Mouse (Mus musculus): ENCODE measurements around the gene Lgals3bp.

The Lgals3bp gene

DNA sequence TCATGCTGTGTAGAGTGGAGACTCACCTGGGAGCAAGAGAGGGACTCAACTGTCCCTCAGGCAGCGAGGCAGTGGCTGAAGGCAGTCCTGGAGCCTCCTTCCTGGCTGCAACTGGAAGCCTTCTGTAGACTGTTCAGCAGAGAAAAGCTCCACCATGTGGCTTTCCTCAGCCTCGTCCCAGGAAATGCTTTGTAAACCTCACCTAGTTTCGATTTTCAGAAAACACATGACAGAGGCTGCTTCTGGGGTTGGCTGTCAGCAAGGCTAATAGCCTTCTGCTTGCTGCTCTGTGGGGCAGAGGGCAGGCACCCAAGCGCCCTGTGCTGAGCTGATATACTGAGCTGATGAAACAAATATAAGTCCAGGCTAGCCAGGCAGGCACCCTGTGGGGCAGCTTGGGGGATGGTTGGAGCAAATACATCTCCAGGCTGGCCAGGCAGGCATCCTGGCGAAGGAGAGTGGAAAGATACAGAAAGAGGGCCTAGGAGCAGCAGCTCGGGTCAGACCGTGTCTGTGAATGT is at the start of gene Lgals3bp:
TSS of gene Lgals3bp (minus strand) at position 333 of the 521 bp plus-strand sequence.
- peak; percentile 73 to 79 for DNase-seq

DNA sequence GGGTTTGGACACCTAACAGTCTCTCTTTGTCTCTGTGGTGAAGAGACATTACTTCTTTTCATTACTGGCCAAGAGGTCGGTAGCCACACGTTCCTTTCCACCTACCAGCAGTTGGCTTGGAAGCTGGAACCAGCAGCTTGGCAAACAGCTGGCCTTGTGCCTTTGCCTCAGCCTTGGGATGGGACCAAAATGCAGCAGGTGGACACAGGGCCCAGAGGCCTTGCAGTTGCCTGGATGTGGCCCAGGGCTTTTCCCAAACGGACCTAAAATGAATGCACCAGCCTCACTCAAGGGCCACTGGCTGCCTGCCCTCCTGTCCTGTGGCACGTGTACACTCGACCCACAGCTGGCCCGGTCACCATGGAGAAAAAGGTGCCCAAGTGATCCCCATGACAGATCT is 49.3 kb upstream of the Lgals3bp start:
- DNase-seq, result peak in 1 of 2 experiments; percentile 50

GRCm38 (mm10) chr11:118448385-118448784 is 46.5 kb upstream of the Lgals3bp start:
- DNase-seq, result no peak

GRCm38 (mm10) chr11:118447346-118447745 is 45.5 kb upstream of the Lgals3bp start:
- no peak for DNase-seq

GRCm38 (mm10) chr11:118445843-118446242 is 44.0 kb upstream of the Lgals3bp start:
- peak in 1 of 2 experiments; percentile 47 for DNase-seq

DNA sequence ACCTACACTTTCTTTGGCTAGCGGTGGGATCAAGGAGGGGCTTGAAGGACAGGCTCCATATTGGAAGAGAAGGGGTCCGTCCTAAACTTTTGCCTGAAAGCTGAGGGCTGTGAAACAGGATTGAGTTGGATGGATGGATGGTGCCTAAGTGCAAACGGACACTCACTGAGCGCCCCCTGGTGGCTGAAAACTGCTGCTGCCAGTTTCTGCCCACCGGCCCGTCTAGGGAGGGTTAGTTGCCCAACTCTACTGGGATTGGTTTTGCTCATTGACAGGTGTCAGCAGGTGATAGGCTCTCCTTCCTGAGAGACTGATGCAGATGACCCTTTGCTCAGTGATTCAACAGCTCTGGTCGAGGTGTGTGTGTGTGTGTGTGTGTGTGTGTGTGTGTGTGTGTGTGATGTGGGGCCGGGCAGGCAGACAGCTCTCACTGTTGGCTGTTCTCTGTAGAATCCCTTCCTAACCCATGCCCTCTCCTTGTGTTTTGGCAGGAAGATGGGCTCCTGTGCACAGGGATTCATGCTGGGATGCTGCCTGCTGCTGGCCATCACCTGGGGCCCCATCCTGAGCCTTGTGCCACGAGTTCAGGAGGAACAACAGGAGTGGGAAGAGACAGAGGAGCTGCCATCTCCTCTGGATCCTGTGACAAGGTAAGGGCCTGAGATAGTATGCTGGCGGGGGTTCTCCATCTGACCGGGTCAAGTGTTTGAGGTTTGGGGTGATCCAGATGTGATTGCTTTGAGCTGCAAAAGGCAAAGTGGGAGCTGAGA is 41.5 kb upstream of the Lgals3bp start:
- DNase-seq, result peak; percentile 63 to 68

GRCm38 (mm10) chr11:118442691-118443090 is 40.8 kb upstream of the Lgals3bp start:
- DNase-seq, result no peak

DNA sequence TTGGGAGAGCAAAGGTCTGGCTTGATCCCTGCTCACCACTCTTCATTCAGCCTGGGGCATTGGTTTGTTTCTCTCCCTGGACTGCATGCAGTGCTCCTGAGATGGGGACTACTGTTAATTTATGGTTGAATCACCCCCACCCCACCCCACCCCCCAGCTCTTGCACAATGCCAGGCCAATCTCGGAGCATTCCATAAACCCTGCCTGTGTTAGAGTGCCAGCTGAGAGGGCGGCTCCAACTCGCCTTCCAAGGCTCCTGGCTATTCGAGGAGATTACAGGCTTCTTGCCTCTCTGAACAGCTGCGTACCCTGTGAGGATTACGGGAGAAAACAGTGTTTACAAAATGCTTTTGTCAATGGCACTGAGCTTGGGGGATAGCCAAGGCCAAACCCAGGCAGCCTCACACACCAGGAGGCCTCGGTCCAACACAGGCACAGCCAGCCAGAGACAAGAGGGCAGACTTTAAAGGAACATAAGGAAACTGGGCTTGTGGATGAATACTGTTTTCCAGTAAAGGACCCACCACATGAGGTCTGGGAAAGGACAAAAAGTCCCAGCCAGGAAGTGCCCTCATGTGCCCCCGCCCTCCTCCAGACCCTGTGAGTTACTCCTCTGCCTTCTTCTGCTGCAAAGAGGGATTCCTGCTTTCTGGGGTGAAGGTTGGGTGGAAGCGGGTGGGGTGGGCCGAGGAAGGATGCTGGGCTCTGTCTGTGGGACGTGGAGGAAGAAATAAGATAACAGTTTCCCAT is 36.9 kb upstream of the Lgals3bp start:
- DNase-seq, result peak; percentile 64 to 65

DNA sequence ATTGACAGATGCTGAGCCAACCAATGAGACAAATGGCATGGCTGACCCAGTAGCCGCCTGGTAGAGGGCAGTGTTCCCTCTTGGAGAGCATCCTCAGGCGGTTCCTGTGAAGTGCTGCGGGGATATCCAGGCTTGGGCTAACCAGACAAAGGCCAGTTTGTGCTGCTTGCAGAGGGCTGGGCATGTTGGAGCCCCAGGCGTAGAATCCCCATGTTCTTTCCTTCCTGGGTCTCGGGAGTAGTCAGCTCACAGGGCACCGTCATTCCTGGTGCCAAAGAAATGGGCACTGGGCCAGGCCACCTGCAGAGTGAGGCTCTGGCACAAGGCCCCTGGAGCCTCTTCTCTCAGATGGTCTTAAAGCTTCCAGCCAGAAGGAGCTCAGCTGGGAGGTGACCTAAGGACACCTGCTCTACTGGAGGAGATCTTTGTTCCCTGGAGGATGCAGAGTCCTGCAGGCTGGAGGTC is 34.6 kb upstream of the Lgals3bp start:
- DNase-seq, result no peak

GRCm38 (mm10) chr11:118434093-118434492 is 32.2 kb upstream of the Lgals3bp start:
- no peak for DNase-seq

- no peak for DNase-seq
Observed at GRCm38 (mm10) chr11:118433398-118433868, 31.5 kb upstream of the Lgals3bp start.

GRCm38 (mm10) chr11:118431100-118431948 is 29.4 kb upstream of the Lgals3bp start:
- DNase-seq, result no peak

DNA sequence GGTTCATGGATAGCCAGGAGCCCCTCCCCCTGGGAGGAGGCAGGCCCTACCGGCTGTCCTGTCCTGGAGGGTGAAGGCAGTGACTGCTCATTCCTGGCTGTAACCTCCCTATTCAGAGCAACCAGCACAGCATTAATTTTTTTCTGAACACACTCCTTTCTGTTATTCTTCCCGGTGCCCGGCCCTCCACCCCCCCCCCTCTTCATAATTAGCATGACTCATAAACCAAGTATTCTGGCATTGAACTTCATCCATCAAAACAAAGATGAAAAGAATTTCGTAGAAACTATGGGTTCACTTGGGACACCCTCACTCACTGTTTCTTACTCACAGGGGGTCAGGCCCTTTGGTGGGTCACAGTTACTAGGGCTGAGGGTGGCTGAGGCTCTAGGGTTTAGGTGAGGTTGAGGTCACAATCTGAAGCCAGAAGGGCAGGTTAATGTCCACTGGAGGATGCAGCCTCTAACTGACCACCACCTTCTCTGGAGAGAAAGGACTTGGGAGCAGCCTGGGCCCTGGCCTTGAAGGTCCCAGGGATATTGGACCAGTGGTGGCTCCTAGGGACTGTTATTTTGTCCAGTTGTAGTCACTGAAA is 28.5 kb upstream of the Lgals3bp start:
- no peak for DNase-seq

DNA sequence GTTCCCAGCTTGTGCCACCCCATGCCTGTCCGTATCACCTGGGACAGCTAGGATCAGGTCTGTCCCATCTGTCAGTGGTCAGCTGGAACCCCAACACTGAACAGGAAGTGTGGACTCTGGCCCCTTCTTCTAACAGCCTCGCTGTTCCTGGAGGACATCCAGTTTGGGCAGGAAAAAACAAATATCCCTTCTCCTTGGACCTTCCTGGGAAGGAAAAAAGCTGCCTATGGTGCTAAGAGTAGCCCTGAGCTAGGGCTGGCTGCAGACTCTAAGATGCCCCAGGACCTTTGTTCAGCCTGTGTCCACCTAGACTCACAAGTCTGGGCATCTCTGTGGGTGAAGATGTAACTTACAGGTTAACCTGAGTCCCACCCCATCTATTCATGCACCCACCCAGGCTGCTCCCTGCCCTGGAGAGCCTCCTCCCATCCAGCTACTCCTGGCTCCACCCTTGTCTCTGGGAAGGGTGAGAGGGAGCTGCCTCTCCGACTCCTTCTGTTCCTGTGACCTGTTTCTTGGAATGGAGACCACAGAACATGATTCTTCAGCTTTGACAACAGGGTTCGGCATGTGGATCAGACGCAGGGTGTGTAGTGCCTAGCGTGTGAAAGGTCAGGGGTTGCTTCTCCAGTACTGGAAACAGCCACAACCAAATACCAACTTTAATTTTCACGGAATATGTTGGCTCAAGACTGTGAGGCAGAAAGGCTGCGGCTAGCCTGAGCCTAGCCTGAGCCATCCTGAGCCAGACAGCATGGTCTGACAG is 27.2 kb upstream of the Lgals3bp start:
- no peak for DNase-seq

DNA sequence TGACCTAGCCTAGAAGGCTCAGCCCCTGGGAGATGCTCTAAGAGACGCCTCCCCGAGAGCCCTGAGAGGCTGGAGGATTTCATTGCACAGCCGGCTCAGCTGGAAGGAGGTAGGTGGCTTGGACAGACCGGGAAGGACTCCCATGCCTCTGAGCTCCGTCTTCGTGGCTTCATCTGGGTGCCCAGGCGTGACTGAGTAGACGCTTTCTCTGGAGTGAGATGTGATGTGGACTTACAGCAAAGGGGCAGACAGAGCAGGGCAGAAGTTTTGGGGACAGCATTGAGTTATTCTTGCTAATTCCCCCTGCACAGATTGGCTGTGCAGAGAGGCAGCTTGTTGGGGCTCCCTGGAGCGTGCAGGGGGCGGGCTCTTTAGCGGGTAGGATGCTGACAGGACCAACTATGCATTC is 26.6 kb upstream of the Lgals3bp start:
- no peak for DNase-seq

DNA sequence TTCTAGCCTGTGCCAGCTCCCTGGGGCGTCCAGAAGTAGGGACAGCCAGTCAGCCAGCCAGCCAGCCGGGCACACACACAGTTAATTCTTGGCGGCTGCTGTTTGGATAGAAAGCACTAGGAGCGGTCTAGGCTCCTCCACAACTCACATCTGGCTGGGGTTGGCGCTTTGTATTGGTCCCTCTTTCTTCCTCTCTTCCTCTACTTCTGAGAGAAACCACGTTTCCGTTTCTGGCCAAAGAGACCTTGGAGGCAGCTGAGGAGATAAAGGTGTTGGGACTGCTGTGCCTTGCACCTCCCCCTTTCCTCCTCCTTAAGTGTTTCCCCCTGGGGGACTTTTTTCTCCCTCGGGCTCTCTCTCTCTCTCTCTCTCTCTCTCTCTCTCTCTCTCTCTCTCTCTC is 26.1 kb upstream of the Lgals3bp start, which contains the start of gene C1qtnf1:
TSS of gene C1qtnf1 (plus strand) at position 218 of the 400 bp plus-strand sequence.
- DNase-seq, result no peak

DNA sequence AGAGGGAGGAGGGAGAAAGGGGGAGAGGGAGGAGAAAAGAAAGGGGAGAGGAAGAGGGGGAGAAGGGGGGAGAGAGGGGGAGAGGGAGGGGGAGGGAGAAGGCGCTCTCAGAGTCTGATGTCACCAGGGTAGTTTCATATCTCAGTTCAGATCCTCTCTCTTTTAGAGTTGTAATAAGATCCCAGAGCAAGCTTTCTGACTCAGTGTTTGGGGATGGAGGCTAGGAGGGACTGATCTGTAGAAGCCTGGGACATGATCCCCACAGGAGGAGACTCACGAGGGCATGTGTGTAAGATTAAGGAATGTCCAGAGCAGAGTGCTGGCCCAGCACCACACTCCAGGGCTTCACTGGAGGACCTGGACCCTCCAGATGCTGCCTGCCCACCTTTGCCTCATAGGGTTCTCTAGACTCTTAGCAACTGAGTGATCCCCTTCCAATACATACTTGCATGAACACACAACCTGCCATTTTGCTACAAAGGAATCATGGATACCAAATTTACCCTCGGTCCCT is 25.4 kb upstream of the Lgals3bp start:
- no peak for DNase-seq

GRCm38 (mm10) chr11:118426765-118427164 is 24.9 kb upstream of the Lgals3bp start:
- DNase-seq, result no peak

GRCm38 (mm10) chr11:118424621-118425335 is 22.9 kb upstream of the Lgals3bp start:
- DNase-seq, result no peak

- DNase-seq, result peak; percentile 77 to 78
Observed at GRCm38 (mm10) chr11:118423266-118423971, 21.5 kb upstream of the Lgals3bp start.
